Mouse (Mus musculus) left cerebral cortex, adult 6 months (tissue): Measurements from ENCODE around the gene Gprc5a. TPM values are rescaled to one million over a fixed set of nuclear protein-coding genes. Genes with fewer than 3 reads are reported as not detected.

Experiments used
- long read RNA-seq, 2 experiments: library from polyadenylated mRNA; unstranded; transcript quantifications; one replicate each; pipeline ENCODE4 v2.0.0; 2019 to 2020
- polyA plus RNA-seq: library from polyadenylated mRNA; unstranded; fragments of <200 nt; fragmentation: Nextera tagmentation; gene quantifications from 2 replicates; pipeline ENCODE4 v1.2.3, GENCODE M21; 2021

The Gprc5a gene
- polyA plus RNA-seq: 0.13 TPM in 1 of 2 replicates, not detected in the other
- long read RNA-seq, experiment 1, partial matches to known transcripts: 0 of 1 reads
- long read RNA-seq, experiment 1, other reads (novel, unspliced or antisense): 0 of 1 reads
- long read RNA-seq, experiment 2: 0 reads

GRCm38 (mm10) chr6:135065236-135065957, at the start of gene Gprc5a:
Gene Gprc5a, plus strand, starts transcription at chr6:135065651.

GRCm38 (mm10) chr6:135118183-135118582, 52.7 kb downstream of the Gprc5a start, which contains the start of gene Gprc5d:
Gene Gprc5d, minus strand, starts transcription at chr6:135118283.

Other genes with a start within 250 kb of the Gprc5a start
- 17.2 and 35.4 TPM in 2 replicates for gene Crebl2, start 235.5 kb upstream of the Gprc5a start, polyA plus RNA-seq
- gene Gpr19, start 167.1 kb upstream of the Gprc5a start, polyA plus RNA-seq: 25.5 and 27.6 TPM in 2 replicates
- 27.8 and 38.1 TPM in 2 replicates for gene Cdkn1b, start 145.2 kb upstream of the Gprc5a start, polyA plus RNA-seq
- 1.8 and 2.0 TPM in 2 replicates for gene Apold1, start 83.9 kb upstream of the Gprc5a start, polyA plus RNA-seq
- 30.4 and 32.8 TPM in 2 replicates for gene Ddx47, start 54.0 kb upstream of the Gprc5a start, polyA plus RNA-seq
- not detected in 2 replicates for gene Gprc5d, start 52.6 kb downstream of the Gprc5a start, polyA plus RNA-seq
- 98.8 and 108 TPM in 2 replicates for gene Fam234b, start 132.3 kb downstream of the Gprc5a start, polyA plus RNA-seq
- gene Hebp1, start 132.4 kb downstream of the Gprc5a start, polyA plus RNA-seq: 23.3 and 52.5 TPM in 2 replicates
- gene Gsg1, start 188.7 kb downstream of the Gprc5a start, polyA plus RNA-seq: 0.72 and 0.82 TPM in 2 replicates
- gene Pbp2, start 244.8 kb downstream of the Gprc5a start, polyA plus RNA-seq: 0.09 TPM in 1 of 2 replicates, not detected in the other